Mouse (Mus musculus) MEL (cell line): ENCODE data around the gene Gm21915. TPM values are rescaled to one million over a fixed set of nuclear protein-coding genes. Genes with fewer than 3 reads are reported as not detected.

Experiments used
- DNase-seq: peaks from one replicate; pipeline ENCODE4 v3.0.0; 2011; ENCODE audit warnings: low read depth, low spot score
- H3K27ac ChIP-seq: 2 replicates; pipeline ENCODE4 v1.5.1; 2012; ENCODE audit warnings: low read depth, mild to moderate bottlenecking, control low read depth, low read length, moderate library complexity; ENCODE audit not compliant: control insufficient read depth
- H3K27me3 ChIP-seq, 2 experiments: fragments of 150-350 bp in 1 of 2; sonication (generic) in 1 of 2; 2 replicates each; pipeline ENCODE4 v1.6.1; 2012; ENCODE audit warnings: low read length in 2 of 2, mild to moderate bottlenecking in 2 of 2, improper control_type of control experiment in 1 of 2, moderate library complexity in 1 of 2; ENCODE audit not compliant: insufficient read depth in 2 of 2, control insufficient read depth in 1 of 2
- H3K36me3 ChIP-seq, 2 experiments: 2 replicates each; pipeline ENCODE4 v1.6.1; 2012 to 2014; ENCODE audit warnings: low read length in 2 of 2, improper control_type of control experiment in 1 of 2, inconsistent platforms in 1 of 2, mild to moderate bottlenecking in 1 of 2; ENCODE audit not compliant: insufficient read depth in 2 of 2, control insufficient read depth in 1 of 2
- H3K4me1 ChIP-seq, 2 experiments: fragments of 150-350 bp in 1 of 2; sonication (generic) in 1 of 2; 2 replicates each; pipeline ENCODE4 v1.6.1; 2012; ENCODE audit warnings: low read length in 2 of 2, improper control_type of control experiment in 1 of 2, mild to moderate bottlenecking in 1 of 2; ENCODE audit not compliant: insufficient read depth in 2 of 2, control insufficient read depth in 1 of 2
- H3K4me3 ChIP-seq, 2 experiments: fragments of 150-350 bp in 1 of 2; sonication (generic) in 1 of 2; 2 replicates each; pipeline ENCODE4 v1.5.1; 2012; ENCODE audit warnings: low read depth in 2 of 2, low read length in 2 of 2, mild to moderate bottlenecking in 2 of 2, moderate library complexity in 2 of 2, control low read depth in 1 of 2, improper control_type of control experiment in 1 of 2; ENCODE audit not compliant: control insufficient read depth in 1 of 2, insufficient read depth in 1 of 2
- H3K79me2 ChIP-seq: 2 replicates; pipeline ENCODE4 v1.6.1; 2012; ENCODE audit warnings: mild to moderate bottlenecking, low read length, moderate library complexity; ENCODE audit not compliant: control insufficient read depth, poor library complexity, insufficient read depth
- H3K9ac ChIP-seq: 2 replicates; pipeline ENCODE4 v1.6.1; 2012; ENCODE audit warnings: low read depth, mild to moderate bottlenecking, control low read depth, low read length, moderate library complexity; ENCODE audit not compliant: control insufficient read depth, poor library complexity, severe bottlenecking
- H3K9me3 ChIP-seq: fragments of 150-350 bp; sonication (generic); replicated peaks from 2 replicates; pipeline ENCODE4 v1.6.1; 2012; ENCODE audit warnings: mild to moderate bottlenecking, low read length, improper control_type of control experiment, moderate library complexity; ENCODE audit not compliant: insufficient read depth
- CHD2 ChIP-seq: IDR thresholded peaks from 2 replicates; pipeline ENCODE4 v1.6.1; 2011; ENCODE audit warnings: low read length, improper control_type of control experiment
- CTCF ChIP-seq, 3 experiments: IDR thresholded peaks in 2 of 3; conservative IDR thresholded peaks in 1 of 3; 2 replicates each; pipeline ENCODE4 v1.5.1; 2011 to 2012; ENCODE audit warnings: low read length in 3 of 3, low read depth in 2 of 3, mild to moderate bottlenecking in 2 of 3, improper control_type of control experiment in 1 of 3, inconsistent platforms in 1 of 3, mixed read lengths in 1 of 3, moderate library complexity in 1 of 3; ENCODE audit not compliant: control insufficient read depth in 1 of 3, insufficient read depth in 1 of 3, poor library complexity in 1 of 3, severe bottlenecking in 1 of 3
- ETS1 ChIP-seq: IDR thresholded peaks from 2 replicates; pipeline ENCODE4 v1.6.1; 2012; ENCODE audit warnings: low read depth, mild to moderate bottlenecking, inconsistent platforms, low read length, improper control_type of control experiment, moderate library complexity
- GABPA ChIP-seq: IDR thresholded peaks from 2 replicates; pipeline ENCODE4 v1.6.1; 2012; ENCODE audit warnings: low read depth, mild to moderate bottlenecking, inconsistent platforms, low read length, improper control_type of control experiment, moderate library complexity
- GATA1 ChIP-seq: IDR thresholded peaks from 2 replicates; pipeline ENCODE4 v1.6.1; 2011; ENCODE audit warnings: low read depth, low read length, improper control_type of control experiment
- HCFC1 ChIP-seq: IDR thresholded peaks from 2 replicates; pipeline ENCODE4 v1.6.1; 2012; ENCODE audit warnings: low read depth, mild to moderate bottlenecking, inconsistent platforms, low read length, improper control_type of control experiment, moderate library complexity
- KAT2A ChIP-seq: conservative IDR thresholded peaks from 2 replicates; pipeline ENCODE4 v1.6.1; 2012; ENCODE audit warnings: low read depth, low read length, improper control_type of control experiment, inconsistent platforms
- MAX ChIP-seq: IDR thresholded peaks from 2 replicates; pipeline ENCODE4 v1.6.1; 2011; ENCODE audit warnings: low read length, improper control_type of control experiment
- MXI1 ChIP-seq: IDR thresholded peaks from 2 replicates; pipeline ENCODE4 v1.6.1; 2011; ENCODE audit warnings: mild to moderate bottlenecking, low read depth, low read length, improper control_type of control experiment
- MYB ChIP-seq: IDR thresholded peaks from 2 replicates; pipeline ENCODE4 v1.6.1; 2011; ENCODE audit warnings: mild to moderate bottlenecking, low read depth, low read length, improper control_type of control experiment
- MYC ChIP-seq: IDR thresholded peaks from 2 replicates; pipeline ENCODE4 v1.6.1; 2011; ENCODE audit warnings: low read depth, mild to moderate bottlenecking, low read length, improper control_type of control experiment, moderate library complexity
- RAD21 ChIP-seq: IDR thresholded peaks from 2 replicates; pipeline ENCODE4 v1.6.1; 2011; ENCODE audit warnings: mild to moderate bottlenecking, low read depth, low read length, improper control_type of control experiment
- TBP ChIP-seq: IDR thresholded peaks from 2 replicates; pipeline ENCODE4 v1.8.0; 2011; ENCODE audit warnings: low read depth, low read length, improper control_type of control experiment
- ZKSCAN1 ChIP-seq: IDR thresholded peaks from 2 replicates; pipeline ENCODE4 v1.6.1; 2012; ENCODE audit warnings: low read depth, mild to moderate bottlenecking, inconsistent platforms, low read length, improper control_type of control experiment, moderate library complexity
- polyA plus RNA-seq, 2 experiments: library from polyadenylated mRNA; stranded (reverse) in 1 of 2; unstranded in 1 of 2; fragments of >175 nt in 1 of 2; fragments of >200 nt in 1 of 2; gene quantifications; 2 replicates each; pipeline versions ENCODE4 v1.2.1 to v1.2.4; 2012; ENCODE audit warnings: low replicate concordance in 2 of 2, low read depth in 1 of 2; ENCODE audit not compliant: insufficient read length in 2 of 2, insufficient read depth in 1 of 2, missing spikeins in 1 of 2
- total RNA-seq: library from RNA; depleted of rRNA; stranded (reverse); fragments of 300-350 nt; gene quantifications from 2 replicates; pipeline ENCODE4 v1.2.3, GENCODE M21; 2012

Gm21915 gene
- total and polyA plus RNA-seq, 3 experiments: not detected

DNA sequence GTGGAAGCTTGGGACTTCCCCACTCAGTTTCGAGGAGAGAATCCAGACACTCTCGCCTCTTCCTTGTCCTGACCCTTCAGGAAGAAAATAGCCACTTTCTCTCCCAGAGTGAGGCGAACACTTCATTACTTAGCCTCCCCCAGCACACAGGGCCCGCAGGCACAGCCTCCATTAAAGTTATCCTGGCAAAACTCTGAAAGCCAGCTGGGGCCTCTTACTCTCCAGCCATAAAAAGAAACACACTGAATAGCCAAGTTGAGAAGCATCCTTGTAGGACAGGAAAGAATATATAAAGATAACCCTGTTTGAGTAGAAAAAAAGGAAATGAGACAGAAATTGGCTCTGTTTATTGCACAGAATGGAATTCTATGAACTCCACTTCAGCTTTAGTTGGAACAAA, 8.2 kb downstream of the Gm21915 start:
- no peaks in the 10 kb centered on the region for H3K4me1 ChIP-seq
- H3K36me3 ChIP-seq: no peaks in the 10 kb centered on the region
- no peaks in the 10 kb centered on the region for H3K9me3 ChIP-seq
- H3K27me3 ChIP-seq: no peaks in the 10 kb centered on the region
- H3K79me2 ChIP-seq: no peaks in the 10 kb centered on the region
- DNase-seq: no peak
- no peak overlapping the region for H3K27ac ChIP-seq
- H3K9ac ChIP-seq: no peak overlapping the region
- no peak overlapping the region for H3K4me3 ChIP-seq
- no peak for TF ChIP-seq MYC
- TF ChIP-seq HCFC1: no peak
- no peak for TF ChIP-seq ZKSCAN1
- TF ChIP-seq RAD21: no peak
- no peak for TF ChIP-seq MAX
- TF ChIP-seq KAT2A: no peak
- no peak for TF ChIP-seq GATA1
- TF ChIP-seq MYB: no peak
- TF ChIP-seq MXI1: no peak
- no peak for TF ChIP-seq ETS1
- TF ChIP-seq CTCF (IDR thresholded peaks at IDR 0.05 in 2 of 3, conservative IDR thresholded peaks at IDR 0.05 in 1 of 3; ENCODE audit: control insufficient read depth in 1 of 3, insufficient read depth in 1 of 3, low read depth in 2 of 3, low read length in 3 of 3, poor library complexity in 1 of 3, severe bottlenecking in 1 of 3): no peak
- no peak for TF ChIP-seq GABPA

DNA sequence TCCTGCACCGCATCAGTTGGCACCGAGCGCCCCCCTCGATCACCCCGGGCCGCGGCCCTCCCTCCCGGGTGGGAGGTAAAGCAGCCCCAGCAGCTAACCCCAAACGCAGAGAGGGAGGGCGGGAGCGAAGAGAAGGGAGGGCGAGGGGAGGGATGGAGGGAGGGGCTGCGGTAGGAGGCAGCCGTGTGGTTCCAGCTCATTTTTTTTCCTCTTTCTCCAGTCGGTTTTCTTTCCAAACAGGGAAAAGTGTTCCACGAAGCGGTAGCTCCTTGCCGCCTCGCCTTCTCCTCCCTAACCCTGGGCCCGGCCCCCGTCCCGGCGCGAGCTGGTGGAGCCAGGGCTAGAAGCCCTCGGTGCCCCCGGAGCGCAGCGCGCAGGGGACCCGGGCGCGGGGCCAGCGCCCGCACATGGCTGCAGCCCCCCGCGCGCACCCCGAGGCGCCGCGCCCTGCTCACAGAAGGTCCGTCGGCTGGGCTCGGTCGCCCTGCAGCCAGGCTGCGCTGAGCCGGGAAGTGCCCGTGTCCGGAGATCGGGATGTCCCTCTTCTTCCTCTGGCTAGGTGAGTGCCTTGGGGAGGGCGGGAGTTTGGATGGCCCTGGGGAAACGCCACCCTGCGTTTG, 15.5 kb downstream of the Gm21915 start, which contains the start of gene Clmp:
Clmp (plus strand) TSS at position 162 of the 620 bp plus-strand sequence.
- Histone ChIP-seq H3K9me3 (no peaks in the 10 kb centered on the region), H3K9ac (no peak within 1 kb of the TSS), H3K27ac (no peak within 1 kb of the TSS), H3K36me3 (no peaks in the 10 kb centered on the region), H3K4me1 (no peaks in the 10 kb centered on the region), H3K27me3 (no peaks in the 10 kb centered on the region), H3K79me2 (no peaks in the 10 kb centered on the region), H3K4me3 (no peak within 1 kb of the TSS)
- TF ChIP-seq CTCF (IDR thresholded peaks at IDR 0.05 in 2 of 3, conservative IDR thresholded peaks at IDR 0.05 in 1 of 3; ENCODE audit: control insufficient read depth in 1 of 3, insufficient read depth in 1 of 3, low read depth in 2 of 3, low read length in 3 of 3, poor library complexity in 1 of 3, severe bottlenecking in 1 of 3) (no peak), RAD21 (no peak), MXI1 (no peak), CHD2 (no peak)
- DNase-seq: no peak

- Histone ChIP-seq H3K4me3 (no peak overlapping the region), H3K27ac (no peak overlapping the region), H3K4me1 (no peaks in the 10 kb centered on the region), H3K9ac (no peak overlapping the region), H3K9me3 (no peaks in the 10 kb centered on the region), H3K36me3 (no peaks in the 10 kb centered on the region), H3K27me3 (no peaks in the 10 kb centered on the region), H3K79me2 (no peaks in the 10 kb centered on the region)
- no peak for DNase-seq
- no peak for TF ChIP-seq GATA1
- no peak for TF ChIP-seq ETS1
- no peak for TF ChIP-seq TBP
Observed at GRCm38 (mm10) chr9:40686421-40686899, 16.0 kb downstream of the Gm21915 start.
